Mouse (Mus musculus): ENCODE results near the gene Nfib. TPM values are rescaled to one million over a fixed set of nuclear protein-coding genes. Genes with fewer than 3 reads are reported as not detected.

The Nfib gene
- polyA plus RNA-seq, 1 experiment from 2014 or later, result 113 TPM

DNA sequence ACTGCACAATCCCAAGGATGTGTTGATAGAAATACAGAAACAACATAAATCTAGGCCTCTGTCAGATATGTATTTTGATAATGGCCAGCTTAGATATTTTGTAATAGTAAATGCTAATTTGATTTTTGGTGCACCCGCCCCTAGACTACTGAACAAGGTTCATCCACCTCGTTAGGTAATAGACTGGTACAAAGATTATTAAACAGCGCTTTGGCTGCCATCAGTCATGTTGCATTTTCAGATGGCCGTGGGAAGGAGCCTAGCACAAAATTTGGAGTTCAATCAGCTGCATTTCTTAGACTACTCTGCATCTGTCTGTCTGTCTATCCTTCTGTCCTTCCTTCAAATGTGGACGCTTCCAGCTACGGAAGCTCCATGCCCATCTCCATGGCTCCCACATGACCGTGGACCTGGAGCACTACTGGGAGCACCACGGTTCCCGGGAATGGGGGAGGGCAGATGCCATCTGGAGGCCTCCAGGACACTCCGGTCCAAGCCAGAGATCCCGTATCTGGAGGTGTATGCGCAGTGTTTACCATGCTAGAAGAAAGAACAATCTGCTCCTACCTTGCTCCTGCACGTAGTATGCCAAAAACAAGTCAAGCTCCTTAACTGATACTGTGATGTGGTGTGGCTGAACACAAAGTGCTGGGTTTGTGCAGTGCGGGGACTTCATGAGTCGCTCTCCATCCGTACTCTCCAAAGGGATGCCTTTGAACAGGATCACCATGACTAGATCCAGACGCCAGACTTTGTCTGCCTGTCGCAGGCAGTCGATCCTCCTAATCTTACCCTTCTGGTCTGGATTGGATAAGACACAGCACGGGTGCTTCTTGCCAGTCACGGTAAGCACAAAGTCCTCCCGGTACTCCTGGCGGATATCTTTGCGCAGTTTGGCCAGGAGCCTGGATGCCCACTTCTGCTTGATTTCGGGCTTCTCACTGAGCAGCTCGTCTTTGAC, 207.6 kb downstream of the Nfib start:
- ATAC-seq (ENCODE audit: borderline replicate concordance, extremely low read depth, low FRiP score, low TSS enrichment), result no peak
- WGBS, result 63% methylated on average over 26 of the region's 26 CpGs
- H3K4me2 ChIP-seq, result peak overlapping the region; percentile 52
- no peaks in the 10 kb centered on the region for H3K9me3 ChIP-seq
- H3K9ac ChIP-seq, result peak overlapping the region; percentile 29
- peaks cover 10% of the 10 kb centered on the region for H3K36me3 ChIP-seq
- peak overlapping the region; percentile 21 for H3K4me3 ChIP-seq
- peaks cover 72% of the 10 kb centered on the region for H3K4me1 ChIP-seq
- H3K27ac ChIP-seq, result peak overlapping the region; percentile 68
- H3K27me3 ChIP-seq, result no peaks in the 10 kb centered on the region

DNA sequence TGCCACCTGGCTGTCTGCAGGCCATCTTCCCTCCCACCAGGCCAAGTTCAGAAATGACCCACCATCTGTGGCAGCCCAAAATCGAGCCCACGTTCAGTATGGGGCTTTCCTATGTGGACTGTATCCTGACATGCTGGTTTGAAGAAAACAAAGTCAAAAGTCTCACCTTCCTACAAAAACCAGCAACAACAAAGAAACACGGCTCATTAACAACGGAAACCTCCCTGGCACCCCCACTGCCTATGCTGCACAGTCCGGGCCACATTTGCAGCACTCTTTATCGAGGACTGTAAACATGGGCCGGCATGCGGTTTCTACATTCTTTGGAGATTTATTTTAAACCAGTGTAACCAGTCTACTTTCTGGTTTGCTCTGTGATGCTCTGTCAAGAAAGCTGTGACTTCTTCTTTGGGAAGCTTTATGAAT, 208.4 kb downstream of the Nfib start:
- peaks cover 80% of the 10 kb centered on the region for H3K4me1 ChIP-seq
- H3K36me3 ChIP-seq, result peaks cover 14% of the 10 kb centered on the region
- ATAC-seq (ENCODE audit: borderline replicate concordance, extremely low read depth, low FRiP score, low TSS enrichment), result no peak
- H3K27ac ChIP-seq, result peak overlapping the region; percentile 68
- peak overlapping the region; percentile 21 for H3K4me3 ChIP-seq
- H3K9me3 ChIP-seq, result no peaks in the 10 kb centered on the region
- WGBS, result 41% methylated on average over 8 of the region's 8 CpGs
- H3K27me3 ChIP-seq, result no peaks in the 10 kb centered on the region
- H3K4me2 ChIP-seq, result peak overlapping the region; percentile 52
- H3K9ac ChIP-seq, result peak overlapping the region; percentile 29

DNA sequence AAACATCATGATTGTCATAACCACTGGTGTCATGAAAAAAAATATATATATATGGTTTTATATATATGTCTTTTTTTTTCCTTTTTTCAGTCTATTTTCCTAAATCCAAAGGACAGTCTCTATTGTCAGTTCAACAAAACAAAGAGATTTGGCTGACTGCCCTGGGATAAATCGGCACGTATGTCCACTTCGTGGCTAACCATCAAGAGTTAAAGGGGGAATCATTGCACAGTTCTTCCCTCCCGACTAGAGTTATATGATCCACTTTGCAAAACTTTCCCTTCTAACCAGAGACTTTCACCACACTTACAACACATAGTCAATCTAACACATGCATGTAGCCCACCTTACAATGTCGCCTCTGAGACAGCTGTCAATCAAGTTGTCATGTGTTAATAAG, 209.2 kb downstream of the Nfib start:
- H3K9me3 ChIP-seq, result no peaks in the 10 kb centered on the region
- H3K4me2 ChIP-seq, result peak overlapping the region; percentile 52
- H3K4me1 ChIP-seq, result peaks cover 81% of the 10 kb centered on the region
- no peak overlapping the region for H3K9ac ChIP-seq
- ATAC-seq (ENCODE audit: borderline replicate concordance, extremely low read depth, low FRiP score, low TSS enrichment), result no peak
- peaks cover 20% of the 10 kb centered on the region for H3K36me3 ChIP-seq
- no peak overlapping the region for H3K27ac ChIP-seq
- 36% methylated on average over 5 of the region's 5 CpGs for WGBS
- H3K27me3 ChIP-seq, result no peaks in the 10 kb centered on the region
- peak overlapping the region; percentile 21; the same call in 1 of the 2 replicates for H3K4me3 ChIP-seq

DNA sequence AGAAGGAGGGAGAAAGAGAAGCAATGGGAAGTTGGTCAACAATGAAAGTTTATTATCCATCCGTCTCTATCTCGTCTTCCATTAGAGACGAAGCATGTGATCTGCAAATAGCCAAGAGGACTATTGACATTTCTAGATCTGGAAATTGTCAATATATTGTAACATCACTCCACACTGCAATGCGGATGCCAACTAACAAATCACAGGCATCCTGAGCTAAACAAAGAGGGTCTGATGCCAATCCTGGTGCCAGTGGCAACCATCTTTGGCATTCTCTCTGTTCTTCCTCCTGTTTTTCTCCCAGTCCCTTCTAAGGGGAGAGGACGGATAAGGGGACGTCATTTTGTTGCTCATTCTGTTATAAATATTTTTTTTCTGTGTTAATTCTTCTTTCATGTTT, 209.9 kb downstream of the Nfib start:
- WGBS, result 71% methylated on average over 6 of the region's 6 CpGs
- Histone ChIP-seq H3K9me3 (no peaks in the 10 kb centered on the region), H3K4me1 (peaks cover 84% of the 10 kb centered on the region), H3K4me3 (no peak overlapping the region), H3K27me3 (no peaks in the 10 kb centered on the region), H3K4me2 (peak overlapping the region; percentile 52; the same call in 1 of the 2 replicates), H3K9ac (no peak overlapping the region), H3K36me3 (peaks cover 21% of the 10 kb centered on the region), H3K27ac (no peak overlapping the region)
- ATAC-seq (ENCODE audit: borderline replicate concordance, extremely low read depth, low FRiP score, low TSS enrichment), result no peak

DNA sequence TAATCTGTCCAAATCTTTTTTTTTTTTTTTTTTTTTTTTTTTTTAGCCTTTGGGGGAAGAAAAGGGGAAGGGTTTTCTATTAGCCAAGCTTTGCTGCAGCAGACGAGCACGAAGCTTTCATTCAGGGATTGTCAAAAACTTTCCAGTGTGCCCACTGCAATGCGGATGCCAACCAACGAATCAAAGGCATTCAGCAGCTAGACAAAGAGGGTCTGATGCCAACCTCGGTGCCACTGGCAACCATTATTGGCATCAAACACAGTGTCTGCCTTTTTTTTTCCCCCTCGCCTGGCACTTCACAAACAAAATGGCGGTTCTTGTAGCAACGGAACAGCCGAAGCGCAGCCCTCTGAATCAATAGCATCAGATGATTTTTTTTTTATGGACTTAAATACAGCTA, 210.7 kb downstream of the Nfib start:
- H3K27me3 ChIP-seq, result no peaks in the 10 kb centered on the region
- H3K9me3 ChIP-seq, result no peaks in the 10 kb centered on the region
- H3K9ac ChIP-seq, result no peak overlapping the region
- peak overlapping the region; percentile 8; the same call in 1 of the 2 replicates for H3K4me2 ChIP-seq
- H3K36me3 ChIP-seq, result peaks cover 21% of the 10 kb centered on the region
- WGBS, result 79% methylated on average over 10 of the region's 10 CpGs
- H3K4me3 ChIP-seq, result no peak overlapping the region
- ATAC-seq (ENCODE audit: borderline replicate concordance, extremely low read depth, low FRiP score, low TSS enrichment), result no peak
- no peak overlapping the region for H3K27ac ChIP-seq
- H3K4me1 ChIP-seq, result peaks cover 81% of the 10 kb centered on the region

DNA sequence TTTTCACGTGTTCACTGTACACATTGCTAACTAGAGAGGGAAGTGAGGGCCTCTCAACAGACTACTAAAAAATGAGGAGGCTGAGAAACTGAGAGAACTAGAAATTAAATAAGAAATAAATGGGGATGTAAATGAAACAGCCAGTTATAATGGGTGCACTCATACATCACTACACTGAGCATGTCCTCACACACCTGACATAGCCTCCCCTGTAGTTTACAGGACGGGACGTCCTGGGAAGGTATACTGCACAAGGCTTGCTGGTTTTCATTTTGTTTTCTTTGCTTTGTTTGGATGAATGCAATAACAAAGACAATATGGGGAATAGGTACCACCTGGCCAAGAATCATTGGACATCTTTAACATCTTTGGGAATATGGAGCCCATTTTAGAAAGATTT, 211.1 kb downstream of the Nfib start:
- Histone ChIP-seq H3K27ac (no peak overlapping the region), H3K9ac (no peak overlapping the region), H3K36me3 (peaks cover 21% of the 10 kb centered on the region), H3K4me2 (peak overlapping the region; percentile 8; the same call in 1 of the 2 replicates), H3K4me3 (no peak overlapping the region), H3K4me1 (peaks cover 81% of the 10 kb centered on the region), H3K9me3 (no peaks in the 10 kb centered on the region), H3K27me3 (no peaks in the 10 kb centered on the region)
- 60% methylated on average over 3 of the region's 3 CpGs for WGBS
- no peak for ATAC-seq (ENCODE audit: borderline replicate concordance, extremely low read depth, low FRiP score, low TSS enrichment)

DNA sequence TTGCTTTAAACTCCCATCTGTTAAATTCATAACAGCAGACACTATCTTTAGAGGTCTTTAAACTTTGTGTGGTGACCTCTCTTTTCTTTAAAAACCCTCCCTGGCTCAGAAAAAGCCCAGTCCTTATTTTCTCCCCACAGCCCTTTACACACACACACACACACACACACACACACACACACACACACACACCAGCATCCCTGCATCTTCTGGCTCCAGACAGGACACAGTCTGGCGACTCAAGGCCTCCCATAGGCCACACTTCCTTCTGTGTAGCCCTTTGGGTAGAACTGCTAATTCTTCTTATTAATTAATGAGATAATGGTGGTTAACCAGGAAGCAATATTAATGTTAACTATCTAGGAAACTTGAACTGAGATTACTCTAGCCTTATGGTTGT, 211.7 kb downstream of the Nfib start:
- Histone ChIP-seq H3K27ac (no peak overlapping the region), H3K4me3 (no peak overlapping the region), H3K4me1 (peaks cover 77% of the 10 kb centered on the region), H3K36me3 (peaks cover 21% of the 10 kb centered on the region), H3K27me3 (no peaks in the 10 kb centered on the region), H3K9me3 (no peaks in the 10 kb centered on the region), H3K9ac (no peak overlapping the region), H3K4me2 (peak overlapping the region; percentile 8; the same call in 1 of the 2 replicates)
- WGBS, result 40% methylated on average over 1 of the region's 1 CpGs
- no peak for ATAC-seq (ENCODE audit: borderline replicate concordance, extremely low read depth, low FRiP score, low TSS enrichment)

DNA sequence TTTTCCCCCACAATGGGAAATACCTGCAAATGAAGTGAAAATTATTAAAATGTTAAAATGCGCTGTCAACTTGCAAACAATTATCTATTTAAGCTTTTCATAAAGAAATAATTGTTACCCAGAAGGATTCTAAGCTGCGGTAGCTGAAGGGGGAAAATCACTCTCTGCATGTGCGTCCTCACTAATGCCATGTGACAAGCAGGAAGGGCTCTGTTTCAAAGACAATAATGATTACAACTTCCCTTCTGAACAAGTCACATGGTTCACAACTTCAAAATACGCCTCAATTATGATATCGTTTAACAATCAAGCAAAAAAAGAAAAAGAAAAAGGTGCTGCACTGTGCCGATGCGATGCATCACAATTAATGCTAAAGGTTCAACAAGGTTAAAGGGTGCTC, 212.2 kb downstream of the Nfib start:
- Histone ChIP-seq H3K4me2 (peak overlapping the region; percentile 8; the same call in 1 of the 2 replicates), H3K4me1 (peaks cover 74% of the 10 kb centered on the region), H3K27me3 (no peaks in the 10 kb centered on the region), H3K9ac (no peak overlapping the region), H3K4me3 (no peak overlapping the region), H3K27ac (no peak overlapping the region), H3K9me3 (no peaks in the 10 kb centered on the region), H3K36me3 (peaks cover 22% of the 10 kb centered on the region)
- WGBS, result 52% methylated on average over 7 of the region's 7 CpGs
- ATAC-seq (ENCODE audit: borderline replicate concordance, extremely low read depth, low FRiP score, low TSS enrichment), result no peak

DNA sequence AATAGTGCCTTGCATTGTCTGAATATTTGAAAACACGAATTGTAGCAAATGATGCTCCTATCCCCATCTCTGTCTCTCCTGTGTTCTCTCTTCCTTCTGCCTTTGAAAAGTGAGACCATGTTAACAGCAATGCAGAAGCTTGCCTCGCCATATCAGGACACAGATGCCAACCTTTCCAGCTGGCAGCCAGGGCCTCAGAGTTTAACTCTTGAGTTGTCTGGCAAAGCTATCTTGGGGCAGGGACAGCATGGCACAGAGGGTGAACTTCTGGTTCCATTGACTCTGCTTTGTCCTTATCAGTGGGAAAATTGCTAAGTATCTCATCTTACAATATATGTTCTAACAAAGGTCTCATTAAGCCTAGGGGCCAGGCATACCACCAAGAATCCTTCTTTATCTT, 212.8 kb downstream of the Nfib start:
- Histone ChIP-seq H3K27me3 (no peaks in the 10 kb centered on the region), H3K36me3 (peaks cover 22% of the 10 kb centered on the region), H3K4me3 (no peak overlapping the region), H3K4me1 (peaks cover 67% of the 10 kb centered on the region), H3K9ac (no peak overlapping the region), H3K4me2 (no peak overlapping the region), H3K9me3 (no peaks in the 10 kb centered on the region), H3K27ac (no peak overlapping the region)
- no peak for ATAC-seq (ENCODE audit: borderline replicate concordance, extremely low read depth, low FRiP score, low TSS enrichment)
- WGBS, result 52% methylated on average over 2 of the region's 2 CpGs

DNA sequence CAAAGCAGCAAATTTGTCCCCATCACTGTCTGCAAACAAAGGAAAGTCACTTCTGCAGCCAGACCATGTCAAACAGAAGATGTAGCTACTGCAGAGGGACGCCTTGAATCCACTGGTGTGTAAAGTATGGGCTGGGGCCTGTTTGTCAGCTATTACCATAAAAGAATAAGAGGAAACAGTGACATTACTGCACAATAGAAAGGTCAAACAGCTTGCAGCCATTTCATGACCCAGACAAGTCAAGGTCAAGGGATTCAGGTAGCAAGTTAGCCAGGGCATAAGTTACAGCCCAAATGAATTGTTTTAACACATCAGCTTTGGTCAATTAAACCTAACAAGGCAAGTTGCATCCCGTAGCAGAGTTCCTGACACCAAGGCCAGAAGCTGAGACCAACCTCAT, 215.6 kb downstream of the Nfib start:
- no peak for ATAC-seq (ENCODE audit: borderline replicate concordance, extremely low read depth, low FRiP score, low TSS enrichment)
- peaks cover 59% of the 10 kb centered on the region for H3K4me1 ChIP-seq
- H3K36me3 ChIP-seq, result peaks cover 36% of the 10 kb centered on the region
- no peak overlapping the region for H3K9ac ChIP-seq
- no peak overlapping the region for H3K4me3 ChIP-seq
- H3K27me3 ChIP-seq, result no peaks in the 10 kb centered on the region
- H3K9me3 ChIP-seq, result no peaks in the 10 kb centered on the region
- WGBS, result 46% methylated on average over 2 of the region's 2 CpGs
- H3K4me2 ChIP-seq, result no peak overlapping the region
- no peak overlapping the region for H3K27ac ChIP-seq

DNA sequence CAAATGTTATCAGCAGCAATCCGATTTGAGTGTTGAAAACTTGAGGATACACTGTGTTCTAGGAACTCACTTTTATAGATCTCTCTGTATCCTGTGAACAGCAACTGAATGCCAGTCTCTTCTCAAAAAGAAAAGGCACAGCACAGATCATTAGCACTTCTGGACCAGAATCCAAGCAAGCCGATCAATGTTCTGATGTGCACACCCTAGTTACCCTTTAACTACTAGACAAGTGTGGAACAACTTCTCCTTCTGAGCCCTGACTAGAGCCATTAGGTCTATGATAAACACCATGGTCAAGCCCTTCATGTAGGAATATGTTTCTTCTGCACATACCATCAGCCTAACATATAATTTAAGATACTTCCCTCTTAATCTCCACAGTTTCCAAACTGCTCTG, 219.6 kb downstream of the Nfib start:
- peaks cover 25% of the 10 kb centered on the region for H3K36me3 ChIP-seq
- no peak overlapping the region for H3K9ac ChIP-seq
- no peaks in the 10 kb centered on the region for H3K9me3 ChIP-seq
- H3K4me1 ChIP-seq, result peaks cover 53% of the 10 kb centered on the region
- H3K4me3 ChIP-seq, result no peak overlapping the region
- H3K4me2 ChIP-seq, result no peak overlapping the region; the same call in 1 of the 2 replicates
- ATAC-seq (ENCODE audit: borderline replicate concordance, extremely low read depth, low FRiP score, low TSS enrichment), result no peak
- no peaks in the 10 kb centered on the region for H3K27me3 ChIP-seq
- 71% methylated on average over 2 of the region's 2 CpGs for WGBS
- H3K27ac ChIP-seq, result no peak overlapping the region

DNA sequence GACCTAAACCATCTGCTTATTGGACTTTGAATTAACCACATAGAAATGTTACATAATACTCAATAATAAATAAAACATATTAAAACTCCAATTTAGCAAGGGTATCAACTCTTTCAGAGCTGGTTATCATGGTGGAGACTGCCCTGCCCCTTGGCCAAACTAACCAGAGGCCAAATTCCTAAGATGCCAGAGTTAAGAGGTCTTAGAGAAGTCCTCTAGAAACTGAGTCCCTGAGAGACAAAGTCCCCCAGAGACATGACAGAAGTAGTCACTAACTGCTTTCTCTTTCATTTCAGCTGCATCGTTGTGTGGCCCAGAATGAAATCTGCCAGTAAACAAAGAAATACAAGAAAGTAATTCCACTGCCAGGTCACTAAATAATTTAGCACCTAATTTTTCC, 221.7 kb downstream of the Nfib start:
- Histone ChIP-seq H3K27ac (peak overlapping the region; percentile 67), H3K9ac (no peak overlapping the region), H3K4me1 (peaks cover 47% of the 10 kb centered on the region), H3K4me2 (peak overlapping the region; percentile 41), H3K36me3 (peaks cover 32% of the 10 kb centered on the region), H3K9me3 (no peaks in the 10 kb centered on the region), H3K4me3 (no peak overlapping the region), H3K27me3 (no peaks in the 10 kb centered on the region)
- WGBS, result 15% methylated on average over 1 of the region's 1 CpGs
- no peak for ATAC-seq (ENCODE audit: borderline replicate concordance, extremely low read depth, low FRiP score, low TSS enrichment)

All from lung, embryonic 15.5 days (tissue).